Mouse (Mus musculus) gastrocnemius, adult 18-20 months (tissue): ENCODE data around the gene Sema5a. TPM values are rescaled to one million over a fixed set of nuclear protein-coding genes. Genes with fewer than 3 reads are reported as not detected.
A peak's percentile ranks its signal among the peaks of the same experiment; 100 is the strongest.
"Not testable (repeated sequence)": the region's sequence is repeated elsewhere in the genome, so short reads cannot be mapped to it uniquely, and the experiment has no call there.

Source experiments
- DNase-seq: peaks from one replicate; pipeline ENCODE4 v3.0.0; 2021; ENCODE audit warnings: low spot score
- long read RNA-seq, 2 experiments: library from polyadenylated mRNA; stranded (forward); transcript quantifications; one replicate each; pipeline ENCODE4 v2.0.0; 2021
- total RNA-seq, 2 experiments: library from RNA; stranded (reverse); gene quantifications; 2 replicates each; pipeline ENCODE4 v1.2.3; 2021

Gene Sema5a
- total RNA-seq = 1 to 10 TPM; 2.3 to 2.9 TPM
- long read RNA-seq, experiment 1, partial matches to known transcripts = 0 of 1 reads
- long read RNA-seq, experiment 1, other reads (novel, unspliced or antisense) = 1 of 1 reads
- long read RNA-seq, experiment 2, partial matches to known transcripts = 0 of 1 reads
- long read RNA-seq, experiment 2, other reads (novel, unspliced or antisense) = 0 of 1 reads

DNA sequence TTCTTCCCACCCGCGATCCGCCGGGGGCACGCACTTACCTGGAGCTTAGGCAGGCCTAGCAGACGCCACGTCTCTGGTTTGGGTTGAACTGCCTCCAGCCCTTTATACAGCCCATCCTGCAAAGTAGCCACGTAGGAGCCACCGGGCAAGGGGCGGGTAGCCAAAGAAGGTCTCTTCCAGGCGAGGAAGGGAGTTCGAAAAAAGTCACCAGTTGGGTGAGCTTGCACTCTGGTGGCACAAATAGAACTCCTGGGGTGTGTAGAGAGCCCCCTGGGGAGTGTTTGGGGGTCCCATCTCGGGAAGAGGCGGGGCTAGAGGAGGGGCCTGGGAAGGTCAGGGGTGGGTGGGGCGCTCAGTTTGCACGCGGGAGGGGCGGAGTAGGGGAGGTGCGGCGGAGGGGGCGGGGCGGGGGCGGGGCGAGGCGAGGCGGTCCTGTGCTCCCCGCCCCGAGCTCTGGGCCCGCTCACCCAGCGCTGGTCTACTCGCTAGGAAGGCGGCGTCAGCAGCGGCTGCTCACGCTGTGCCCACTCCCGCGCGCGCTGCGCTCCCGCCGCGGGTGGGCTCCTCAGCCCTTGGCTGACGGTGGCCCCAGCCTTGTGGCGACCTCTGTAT lies at the start of gene Sema5a:
Gene Sema5a, plus strand, starts transcription at position 467 of the 612 bp plus-strand sequence.
- peak; percentile 60 for DNase-seq

GRCm38 (mm10) chr15:32198076-32198475 lies 46.5 kb upstream of the Sema5a start:
- no peak for DNase-seq

- no peak for DNase-seq
Measured at GRCm38 (mm10) chr15:32198561-32198960, 46.0 kb upstream of the Sema5a start.

- no peak for DNase-seq
Measured at GRCm38 (mm10) chr15:32203242-32203641, 41.4 kb upstream of the Sema5a start.

- no peak for DNase-seq
Measured at GRCm38 (mm10) chr15:32204908-32205307, 39.7 kb upstream of the Sema5a start.

GRCm38 (mm10) chr15:32214687-32215086 lies 29.9 kb upstream of the Sema5a start:
- DNase-seq = not testable (repeated sequence)

DNA sequence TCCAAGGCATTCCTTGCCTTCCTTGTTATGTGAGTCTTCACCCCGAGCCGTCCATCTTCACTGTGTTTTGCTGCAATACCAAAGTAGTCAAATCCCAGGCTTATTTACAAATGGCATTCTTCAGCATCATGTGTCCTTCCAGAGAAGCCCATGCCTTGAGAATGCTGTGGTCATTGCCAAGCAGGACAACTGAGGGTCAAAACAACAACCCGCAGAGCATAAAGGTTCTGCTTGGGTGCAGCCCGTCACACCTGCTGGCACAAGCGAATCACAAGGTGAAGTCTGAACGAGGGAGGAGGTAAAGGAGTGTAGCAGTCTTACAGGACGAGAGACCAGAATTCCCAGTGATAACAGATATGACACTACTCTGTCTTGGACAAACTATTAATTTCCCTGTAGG lies 21.6 kb upstream of the Sema5a start:
- DNase-seq = no peak

GRCm38 (mm10) chr15:32225394-32225793 lies 19.2 kb upstream of the Sema5a start:
- no peak for DNase-seq

- no peak for DNase-seq
Measured at GRCm38 (mm10) chr15:32226381-32226780, 18.2 kb upstream of the Sema5a start.

DNA sequence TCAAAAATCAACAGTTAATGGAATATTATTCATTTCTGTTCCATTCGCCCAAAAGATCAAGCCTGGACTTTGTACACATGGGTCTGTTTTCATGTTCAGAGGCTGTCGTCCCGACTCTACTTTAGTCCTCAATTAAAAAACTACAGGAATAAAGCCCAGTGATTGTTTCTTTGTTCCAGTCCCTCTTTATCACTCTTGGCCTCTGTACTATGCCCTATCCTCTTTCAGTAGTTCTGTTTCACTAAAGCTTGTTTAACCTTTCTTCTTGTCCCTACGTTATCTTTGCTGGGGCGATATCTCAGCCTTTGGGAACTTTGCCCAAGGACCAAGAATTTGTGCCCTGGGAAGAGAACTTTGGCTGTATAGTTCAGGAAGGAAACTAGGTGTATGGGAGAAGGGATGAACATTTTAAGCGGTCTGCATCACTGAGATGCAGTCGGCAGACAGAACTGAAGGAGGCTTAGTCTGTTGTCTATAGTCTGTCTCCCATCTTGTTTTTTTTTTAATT lies 17.7 kb upstream of the Sema5a start:
- no peak for DNase-seq

- no peak for DNase-seq
Measured at GRCm38 (mm10) chr15:32230066-32230465, 14.5 kb upstream of the Sema5a start.

- DNase-seq = no peak
Measured at GRCm38 (mm10) chr15:32232189-32232588, 12.4 kb upstream of the Sema5a start.

GRCm38 (mm10) chr15:32232666-32233141 lies 11.9 kb upstream of the Sema5a start:
- DNase-seq = peak; percentile 69

- no peak for DNase-seq
Measured at GRCm38 (mm10) chr15:32233451-32233850, 11.2 kb upstream of the Sema5a start.

DNA sequence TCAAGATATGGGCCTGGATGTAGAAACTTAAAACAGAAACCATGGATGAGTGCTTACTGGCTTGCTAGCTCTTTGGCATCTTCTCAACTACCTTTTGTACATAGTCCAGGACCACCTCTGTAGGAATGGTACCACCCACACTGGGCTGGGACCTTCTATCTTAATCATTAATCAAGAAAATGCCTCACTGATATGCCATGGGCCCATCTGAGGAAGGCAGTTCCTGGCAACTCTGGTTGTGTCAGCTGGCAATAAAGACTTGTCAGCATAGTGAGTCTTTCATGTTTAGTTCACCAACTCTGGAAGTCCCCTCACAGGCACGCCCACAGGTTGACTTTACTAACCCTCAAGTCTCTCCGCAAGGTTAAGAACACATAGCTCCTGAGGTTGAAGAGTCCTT lies 5.5 kb upstream of the Sema5a start:
- DNase-seq = no peak

- DNase-seq = no peak
Measured at GRCm38 (mm10) chr15:32240159-32240558, 4.5 kb upstream of the Sema5a start.

GRCm38 (mm10) chr15:32241666-32242065 lies 2.9 kb upstream of the Sema5a start:
- no peak for DNase-seq

GRCm38 (mm10) chr15:32243096-32243785 lies 1.4 kb upstream of the Sema5a start:
- peak; percentile 38 for DNase-seq

GRCm38 (mm10) chr15:32243824-32244223 lies 786 bp upstream of the Sema5a start:
- DNase-seq = peak; percentile 5

DNA sequence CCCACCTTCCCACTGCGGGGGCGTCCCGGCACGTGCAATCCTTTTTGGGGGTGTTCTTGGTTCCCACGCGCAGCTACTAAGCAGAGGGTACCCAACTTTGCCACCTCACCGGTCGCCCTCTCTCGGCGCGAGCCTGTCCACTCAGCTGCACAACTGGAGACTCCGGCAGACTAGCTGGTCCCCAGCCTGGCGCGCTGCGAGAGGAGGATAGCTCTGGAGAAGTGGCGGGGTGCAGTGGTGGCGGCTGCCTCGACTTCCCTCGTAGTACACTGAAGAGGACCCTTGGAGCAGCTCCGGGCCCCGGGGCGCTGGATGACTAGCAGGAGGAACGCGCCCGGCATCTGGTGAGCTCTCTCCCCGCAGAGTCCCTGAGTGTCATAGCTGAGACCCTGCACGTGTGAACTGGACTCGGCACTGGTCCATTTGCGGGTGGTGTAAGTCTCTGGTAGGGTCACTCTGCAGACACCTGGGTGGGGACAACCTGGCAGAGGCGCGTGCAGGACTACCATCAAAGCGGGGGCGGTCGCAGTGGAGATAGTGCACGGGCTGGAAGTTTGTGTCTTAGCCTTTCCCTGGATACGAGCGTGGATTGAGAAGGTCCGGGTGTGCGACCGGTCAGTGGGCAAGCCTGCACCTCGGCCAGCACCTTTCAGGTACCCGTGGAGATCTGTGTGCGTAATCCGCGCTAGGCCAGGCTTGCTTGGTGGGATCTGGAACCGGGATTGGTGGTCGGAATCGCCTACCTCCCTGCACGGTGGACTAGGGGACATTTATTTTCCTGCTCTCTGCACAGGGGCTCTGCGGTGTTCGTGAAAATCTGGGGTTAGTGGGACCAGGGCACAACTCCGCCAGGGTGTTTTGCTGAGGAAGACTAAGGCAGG lies 586 bp downstream of the Sema5a start:
- DNase-seq = peak; percentile 19
